Mouse (Mus musculus) adrenal gland, postnatal 25 days (tissue): ENCODE data around the gene Fanci. TPM values are rescaled to one million over a fixed set of nuclear protein-coding genes. Genes with fewer than 3 reads are reported as not detected.

Experiments
- total RNA-seq: library from RNA; stranded (reverse); gene quantifications from 2 replicates; pipeline ENCODE4 v1.2.3, GENCODE M21; 2021

Gene Fanci
- total RNA-seq, 1 experiment from 2014 or later, result 1.2 TPM

Other genes with a start within 250 kb of the Fanci start
- 333 and 334 TPM in 2 replicates for gene Mfge8, start 242.9 kb upstream of the Fanci start, total RNA-seq
- 1,323 and 1,340 TPM in 2 replicates for gene Abhd2, start 118.7 kb upstream of the Fanci start, total RNA-seq
- gene Rlbp1, start 4.9 kb upstream of the Fanci start, total RNA-seq, result 0.70 TPM in 1 of 2 replicates, not detected in the other
- gene Polg, start 74.4 kb downstream of the Fanci start, total RNA-seq, result 61.6 and 81.1 TPM in 2 replicates
- gene Rhcg, start 225.7 kb downstream of the Fanci start, total RNA-seq, result 14.6 and 14.9 TPM in 2 replicates